Mouse (Mus musculus) megakaryocyte, adult 5-6 weeks (primary cell): ENCODE data around the gene Hist1h2bh. TPM values are rescaled to one million over a fixed set of nuclear protein-coding genes. Genes with fewer than 3 reads are reported as not detected.
"Not testable (repeated sequence)": the region's sequence is repeated elsewhere in the genome, so short reads cannot be mapped to it uniquely, and the experiment has no call there.

Experiments
- ATAC-seq: 2 replicates; pipeline ENCODE4 v1.8.0; 2016; ENCODE audit warnings: mild to moderate bottlenecking, inconsistent platforms; ENCODE audit not compliant: poor library complexity, severe bottlenecking
- total RNA-seq, 2 experiments: library from RNA; stranded (forward) in 1 of 2; stranded (reverse) in 1 of 2; fragments of 153-499, 151-499 nt in 1 of 2; fragments of 221-1000, 200-1000 nt in 1 of 2; gene quantifications; 2 replicates each; pipeline versions ENCODE4 v1.2.3 to v1.2.4; 2015 to 2017

Gene Hist1h2bh
- total RNA-seq, 2 experiments from 2014 or later = 32.3 to 143 TPM

DNA sequence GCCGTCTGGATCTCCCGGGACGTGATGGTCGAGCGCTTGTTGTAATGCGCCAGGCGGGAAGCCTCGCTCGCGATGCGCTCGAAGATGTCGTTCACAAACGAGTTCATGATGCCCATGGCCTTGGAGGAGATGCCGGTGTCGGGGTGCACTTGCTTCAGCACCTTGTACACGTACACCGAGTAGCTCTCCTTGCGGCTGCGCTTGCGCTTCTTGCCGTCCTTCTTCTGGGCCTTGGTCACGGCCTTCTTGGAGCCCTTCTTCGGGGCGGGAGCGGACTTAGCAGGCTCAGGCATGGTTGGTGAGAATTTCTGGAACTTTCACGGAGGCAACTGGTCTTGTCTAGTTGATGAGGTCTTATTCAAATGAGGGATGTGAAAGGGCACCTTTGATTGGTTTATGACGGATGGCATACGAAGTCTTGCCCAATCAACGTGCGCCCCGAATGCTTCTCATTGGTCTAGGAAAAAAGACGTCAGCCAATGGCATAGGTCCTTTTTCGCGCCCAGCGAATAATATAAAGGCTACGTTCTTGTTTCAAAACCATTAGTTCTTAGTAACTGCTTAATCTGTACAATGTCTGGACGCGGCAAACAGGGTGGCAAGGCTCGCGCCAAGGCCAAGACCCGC lies 30.8 kb upstream of the Hist1h2bh start, which contains the start of the genes Hist1h2bf and Hist1h2ad:
Hist1h2bf (minus strand) TSS at position 299 of the 627 bp plus-strand sequence.
Hist1h2ad (plus strand) TSS at position 484 of the 627 bp plus-strand sequence.
- peak; percentile 80 for ATAC-seq

DNA sequence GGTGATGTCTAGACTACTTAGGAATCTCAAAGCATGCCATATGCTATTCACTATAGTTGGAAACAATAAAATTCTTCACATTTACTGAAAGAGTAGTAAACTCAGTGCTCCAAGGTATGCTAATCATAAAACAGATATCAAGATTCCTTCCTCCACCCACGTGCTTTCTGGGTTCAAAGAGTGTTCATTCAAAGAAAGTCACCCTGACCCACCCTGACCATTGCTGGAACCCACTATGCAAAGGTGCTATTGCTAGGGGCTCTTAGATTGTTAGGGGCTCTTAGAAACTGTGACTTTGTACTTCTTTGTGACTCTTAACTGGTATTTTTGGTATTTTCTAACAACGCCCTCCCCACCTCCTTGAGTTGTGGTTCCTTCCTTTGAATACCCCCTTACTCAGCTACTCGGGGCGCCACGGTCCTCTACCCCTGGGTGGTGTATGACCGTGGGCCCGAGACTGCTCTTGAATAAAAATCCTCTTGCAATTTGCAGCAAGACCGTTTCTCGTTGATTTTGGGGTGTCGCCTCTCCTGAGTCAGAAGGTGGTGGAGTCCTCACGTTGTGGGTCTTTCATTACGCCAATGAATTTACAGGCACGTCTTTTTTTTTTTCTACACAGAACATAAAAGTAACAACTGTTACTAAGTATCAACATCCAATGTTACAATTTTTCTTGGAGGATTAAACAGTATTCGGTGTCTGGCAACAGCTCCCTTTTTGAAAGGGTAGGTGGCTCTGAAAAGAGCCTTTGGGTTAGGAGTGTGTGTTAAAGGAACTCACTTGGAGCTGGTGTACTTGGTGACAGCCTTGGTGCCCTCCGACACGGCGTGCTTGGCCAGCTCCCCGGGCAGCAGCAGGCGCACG lies 30.1 kb upstream of the Hist1h2bh start:
- not testable (repeated sequence) for ATAC-seq

DNA sequence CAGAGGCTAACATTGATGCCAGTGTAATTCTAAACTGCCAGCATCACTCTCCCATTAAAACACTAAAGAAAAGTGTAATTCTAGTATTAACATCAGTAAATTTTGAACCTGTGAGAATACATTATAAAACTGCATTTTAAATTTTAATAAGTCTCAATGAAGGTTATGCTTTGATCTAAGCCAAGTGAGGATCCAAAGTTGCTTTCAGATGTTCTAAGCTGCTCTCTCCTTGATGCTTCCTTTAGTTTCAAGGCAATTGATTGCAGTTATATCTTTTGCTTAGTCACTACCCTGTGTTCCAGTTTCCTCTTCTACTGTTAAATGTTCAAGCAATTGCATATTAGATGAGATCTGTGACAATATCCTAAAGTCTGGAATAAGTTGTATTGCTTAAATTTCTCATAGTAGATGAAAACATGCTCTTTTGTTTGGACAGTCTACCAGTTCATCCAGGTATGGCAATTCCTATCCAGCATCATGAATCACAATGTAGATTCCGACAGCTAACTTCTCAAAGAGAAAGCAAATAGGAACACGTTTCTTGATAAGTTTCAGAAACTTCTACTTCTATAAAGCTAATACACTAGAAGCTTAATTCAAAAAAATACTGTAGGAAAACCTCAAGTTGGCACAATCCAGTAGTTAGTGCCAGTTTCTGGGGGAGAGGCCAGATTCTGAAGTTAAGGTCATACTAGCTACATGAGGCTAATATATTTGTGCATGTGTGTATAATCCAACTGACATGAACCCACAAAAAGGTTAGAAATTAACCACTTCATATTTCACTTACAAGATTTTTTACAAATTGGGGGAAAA lies 29.2 kb upstream of the Hist1h2bh start:
- ATAC-seq = no peak

DNA sequence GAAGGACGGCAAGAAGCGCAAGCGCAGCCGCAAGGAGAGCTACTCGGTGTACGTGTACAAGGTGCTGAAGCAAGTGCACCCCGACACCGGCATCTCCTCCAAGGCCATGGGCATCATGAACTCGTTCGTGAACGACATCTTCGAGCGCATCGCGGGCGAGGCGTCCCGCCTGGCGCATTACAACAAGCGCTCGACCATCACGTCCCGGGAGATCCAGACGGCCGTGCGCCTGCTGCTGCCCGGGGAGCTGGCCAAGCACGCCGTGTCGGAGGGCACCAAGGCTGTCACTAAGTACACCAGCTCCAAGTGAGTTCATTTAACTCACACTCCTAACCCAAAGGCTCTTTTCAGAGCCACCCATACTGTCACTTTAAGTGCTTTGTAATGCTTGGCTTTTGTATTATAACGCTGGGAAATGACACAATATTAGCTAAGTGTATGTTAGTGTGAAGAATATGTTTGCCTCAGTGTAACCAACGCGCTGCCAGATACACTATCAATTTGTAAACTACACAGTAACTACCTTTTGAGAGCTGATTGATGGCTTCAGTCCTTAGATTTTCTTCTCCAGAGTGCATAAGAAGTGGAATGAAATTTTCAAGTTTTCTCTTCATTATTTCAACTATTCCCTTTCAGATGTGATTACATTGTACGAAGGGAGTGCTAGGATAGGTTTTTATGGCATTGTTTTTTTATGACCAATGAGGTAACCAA lies 28.5 kb upstream of the Hist1h2bh start:
- ATAC-seq = not testable (repeated sequence)

DNA sequence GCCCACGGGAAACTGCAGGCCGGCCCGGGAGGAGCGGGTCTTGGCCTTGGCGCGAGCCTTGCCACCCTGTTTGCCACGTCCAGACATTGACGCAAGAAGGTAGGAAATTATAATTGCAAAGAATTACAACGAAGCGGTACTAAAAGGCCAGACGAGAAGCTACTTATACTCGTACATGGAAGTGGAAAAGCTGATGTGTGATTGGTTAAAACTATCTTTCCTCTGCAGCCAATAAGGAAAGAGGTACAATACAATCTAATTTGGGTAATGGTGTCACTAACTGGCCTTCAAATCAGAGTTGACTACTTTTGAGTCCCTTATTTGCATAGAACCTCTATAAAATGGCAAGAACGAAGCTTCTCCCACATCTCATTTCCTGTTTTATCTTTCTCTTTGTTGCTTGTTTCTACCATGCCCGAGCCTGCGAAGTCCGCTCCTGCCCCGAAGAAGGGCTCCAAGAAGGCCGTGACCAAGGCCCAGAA lies 27.9 kb upstream of the Hist1h2bh start, which contains the start of the genes Hist1h2ae and Hist1h2bg:
Hist1h2ae (minus strand) TSS at position 199 of the 482 bp plus-strand sequence.
Hist1h2bg (plus strand) TSS at position 375 of the 482 bp plus-strand sequence.
- peak; percentile 83 for ATAC-seq

DNA sequence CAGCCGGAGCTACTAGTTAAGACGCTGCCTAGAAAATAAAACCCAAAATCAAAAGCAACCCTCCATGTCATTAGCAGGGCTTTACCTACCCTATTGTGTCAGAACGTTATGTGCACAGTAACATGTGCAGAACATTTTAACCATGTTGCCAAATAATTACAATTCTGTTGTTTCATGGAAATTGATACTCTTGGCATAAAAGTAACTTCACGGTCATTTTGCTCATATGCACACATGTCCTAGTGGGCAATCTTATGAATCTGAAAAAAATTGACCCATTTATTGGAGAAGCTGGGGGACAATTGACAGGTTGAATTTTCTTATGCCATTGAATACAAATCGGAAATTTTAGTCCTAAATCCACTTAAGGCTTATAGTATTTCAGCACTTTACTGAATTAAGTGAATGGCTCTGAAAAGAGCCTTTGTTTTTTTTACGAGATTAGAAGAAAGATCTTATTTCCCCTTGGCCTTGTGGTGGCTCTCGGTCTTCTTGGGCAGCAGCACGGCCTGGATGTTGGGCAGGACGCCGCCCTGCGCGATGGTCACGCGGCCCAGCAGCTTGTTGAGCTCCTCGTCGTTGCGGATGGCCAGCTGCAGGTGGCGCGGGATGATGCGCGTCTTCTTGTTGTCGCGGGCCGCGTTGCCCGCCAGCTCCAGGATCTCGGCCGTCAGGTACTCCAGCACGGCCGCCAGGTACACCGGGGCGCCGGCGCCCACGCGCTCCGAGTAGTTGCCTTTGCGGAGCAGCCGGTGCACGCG lies 27.2 kb upstream of the Hist1h2bh start:
- not testable (repeated sequence) for ATAC-seq

DNA sequence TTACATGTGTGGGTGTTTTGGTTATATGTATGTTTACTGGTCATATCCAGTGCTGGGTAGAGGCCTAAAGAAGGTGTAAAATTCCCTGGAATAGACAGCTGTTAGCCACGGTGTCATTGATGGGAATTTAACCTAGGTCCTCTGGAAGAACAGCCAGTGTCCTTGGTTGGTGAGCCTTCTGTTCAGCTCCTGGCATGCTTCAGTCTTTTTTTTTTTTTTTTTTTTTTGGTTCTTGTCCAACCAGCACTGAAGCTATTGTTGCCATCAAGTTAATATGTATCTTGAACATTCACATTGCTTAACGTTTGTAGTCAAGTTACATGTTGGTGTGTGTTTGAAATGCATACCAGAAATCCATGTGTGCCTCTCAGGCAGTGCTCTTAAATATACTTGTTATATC lies 21.3 kb upstream of the Hist1h2bh start:
- no peak for ATAC-seq

DNA sequence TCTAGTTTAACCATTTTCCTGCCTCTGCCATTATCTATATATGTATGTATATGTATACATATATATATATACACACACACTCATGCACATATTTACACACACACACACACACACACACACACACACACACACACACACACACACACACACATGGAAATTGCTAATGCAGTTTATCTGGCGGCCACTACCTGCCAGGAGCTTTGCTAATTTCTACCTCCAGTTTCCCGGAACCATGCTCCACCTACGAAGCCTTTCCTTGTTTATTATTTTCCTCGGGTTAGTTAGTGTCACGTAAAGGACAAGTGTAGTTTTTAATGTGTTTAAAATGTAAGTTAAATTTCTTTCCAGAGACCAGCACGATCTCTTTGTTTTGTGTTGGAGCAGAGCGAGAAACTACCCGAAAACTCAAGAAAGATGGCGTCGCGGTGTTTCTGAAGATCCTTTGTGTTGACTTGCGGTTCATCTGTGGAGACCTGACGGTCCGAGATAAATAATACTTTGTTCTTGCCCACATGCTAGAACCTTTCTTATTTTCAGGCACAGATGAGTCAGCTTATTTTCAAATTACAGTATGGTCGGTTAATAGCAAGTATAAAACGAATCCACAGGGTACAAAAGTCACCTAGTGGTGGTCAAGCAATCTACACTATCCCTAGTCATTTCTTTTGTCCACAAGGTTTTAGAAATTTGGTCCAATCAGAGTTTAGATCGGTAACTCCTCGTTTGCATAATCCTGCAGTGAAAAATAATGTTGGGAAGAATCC lies 19.7 kb upstream of the Hist1h2bh start:
- peak; percentile 36 for ATAC-seq

DNA sequence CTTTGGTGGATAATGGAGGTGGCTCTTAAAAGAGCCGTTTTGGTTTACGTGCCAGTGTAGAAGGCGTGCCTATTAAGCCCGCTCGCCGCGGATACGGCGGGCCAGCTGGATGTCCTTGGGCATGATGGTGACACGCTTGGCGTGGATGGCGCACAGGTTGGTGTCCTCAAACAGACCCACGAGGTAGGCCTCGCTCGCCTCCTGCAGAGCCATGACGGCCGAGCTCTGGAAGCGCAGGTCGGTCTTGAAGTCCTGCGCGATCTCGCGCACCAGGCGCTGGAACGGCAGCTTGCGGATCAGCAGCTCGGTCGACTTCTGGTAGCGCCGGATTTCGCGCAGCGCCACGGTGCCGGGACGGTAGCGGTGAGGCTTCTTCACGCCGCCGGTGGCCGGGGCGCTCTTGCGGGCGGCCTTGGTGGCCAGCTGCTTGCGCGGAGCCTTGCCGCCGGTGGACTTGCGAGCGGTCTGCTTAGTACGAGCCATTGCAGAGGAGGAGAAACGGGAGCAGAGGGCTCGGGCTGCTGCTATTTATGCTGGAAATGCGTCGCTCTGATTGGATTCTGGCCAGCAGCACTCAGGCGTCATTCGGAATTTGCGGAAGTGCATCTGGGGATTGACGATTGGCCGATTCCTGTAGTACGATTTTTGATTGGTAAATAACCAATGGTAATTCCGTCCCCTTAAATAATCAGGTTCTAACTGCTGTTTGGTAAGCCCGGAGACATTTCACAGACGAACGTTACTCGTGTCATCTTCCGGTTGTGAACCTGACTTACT lies 18.9 kb upstream of the Hist1h2bh start, which contains the start of gene Hist1h3e:
Hist1h3e (minus strand) TSS at position 487 of the 777 bp plus-strand sequence.
- peak; percentile 92 for ATAC-seq

DNA sequence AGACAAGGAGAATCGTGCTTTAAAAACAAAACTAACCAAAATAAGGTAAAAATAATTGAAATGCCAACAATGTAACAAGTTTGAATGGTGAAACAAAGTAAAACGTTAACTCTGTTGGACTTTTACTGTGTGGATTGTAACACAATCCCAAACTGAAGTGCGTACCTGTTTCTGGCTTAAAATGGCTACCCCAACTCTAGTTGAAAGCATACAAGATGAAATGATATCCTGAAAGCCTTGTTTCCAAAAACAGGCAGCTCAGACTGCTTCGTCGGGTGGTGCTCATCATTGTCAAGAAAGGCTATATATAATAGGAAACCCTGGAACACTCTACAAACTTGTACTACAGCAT lies 18.3 kb upstream of the Hist1h2bh start:
- ATAC-seq = peak; percentile 20; the same call in 1 of the 2 replicates

DNA sequence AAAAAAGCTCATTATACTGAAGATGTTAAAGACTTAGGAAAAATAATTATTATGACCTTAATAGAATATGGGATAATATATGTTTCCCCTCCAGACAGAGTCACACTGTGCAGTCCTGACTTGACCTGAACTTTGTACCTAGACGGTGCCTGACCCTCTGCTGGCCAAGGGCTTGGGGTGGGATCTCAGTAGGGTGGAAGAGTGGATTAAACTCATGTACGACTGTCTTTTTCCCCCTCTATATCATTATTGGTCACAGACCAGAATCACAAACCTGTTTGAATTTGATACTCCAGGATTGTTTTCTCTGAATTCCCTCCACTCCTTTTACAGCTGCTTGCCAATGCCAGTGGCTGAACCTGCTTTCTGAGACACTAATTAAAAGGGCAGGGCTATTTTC lies 17.5 kb upstream of the Hist1h2bh start:
- ATAC-seq = not testable (repeated sequence)

DNA sequence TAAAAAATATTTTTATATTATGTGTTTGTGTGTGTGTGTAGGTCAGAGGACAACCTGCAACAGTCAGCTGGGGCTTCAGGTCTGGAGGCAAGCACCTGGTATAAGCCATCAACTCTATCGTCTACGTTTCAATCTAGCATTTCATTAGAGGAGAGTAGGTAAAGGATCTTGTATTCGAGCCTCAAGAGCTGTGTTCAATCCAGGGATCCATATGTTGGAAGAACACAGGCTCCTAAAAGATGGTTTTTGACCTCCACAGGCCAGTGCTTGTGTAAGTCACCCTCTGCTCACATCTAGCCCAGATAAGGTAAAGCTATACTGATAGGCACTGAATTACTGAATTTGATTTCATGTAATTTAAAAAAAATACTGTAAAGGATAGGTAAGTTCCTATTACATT lies 13.7 kb upstream of the Hist1h2bh start:
- ATAC-seq = no peak

DNA sequence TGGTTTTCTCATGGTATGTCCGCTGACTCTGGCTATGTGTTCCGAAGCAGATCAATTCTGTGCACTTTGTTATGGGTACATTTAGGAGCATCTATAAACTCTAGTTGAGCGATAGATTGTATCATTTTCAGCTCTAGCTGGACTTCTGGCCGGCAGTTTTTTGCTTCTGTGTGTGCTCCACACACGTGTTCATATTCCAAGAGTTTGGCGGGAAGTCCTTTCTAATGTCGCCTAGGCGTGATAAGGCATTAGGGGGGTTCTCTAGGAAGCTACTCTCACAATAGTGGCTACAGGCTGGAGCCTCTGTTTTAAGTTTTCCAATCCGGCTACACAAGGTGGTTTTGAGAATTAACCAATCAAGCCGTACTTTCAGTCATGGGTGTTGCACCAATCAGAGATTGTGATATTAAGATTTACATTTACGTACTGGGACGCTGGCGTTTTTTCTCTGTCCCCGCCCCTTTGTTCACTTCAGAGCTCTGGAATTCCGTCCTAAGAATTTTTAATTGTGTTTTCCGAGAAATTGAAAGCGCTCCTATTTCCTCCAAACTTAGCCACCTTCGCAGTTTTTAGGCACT lies 12.7 kb upstream of the Hist1h2bh start:
- ATAC-seq = peak; percentile 32

DNA sequence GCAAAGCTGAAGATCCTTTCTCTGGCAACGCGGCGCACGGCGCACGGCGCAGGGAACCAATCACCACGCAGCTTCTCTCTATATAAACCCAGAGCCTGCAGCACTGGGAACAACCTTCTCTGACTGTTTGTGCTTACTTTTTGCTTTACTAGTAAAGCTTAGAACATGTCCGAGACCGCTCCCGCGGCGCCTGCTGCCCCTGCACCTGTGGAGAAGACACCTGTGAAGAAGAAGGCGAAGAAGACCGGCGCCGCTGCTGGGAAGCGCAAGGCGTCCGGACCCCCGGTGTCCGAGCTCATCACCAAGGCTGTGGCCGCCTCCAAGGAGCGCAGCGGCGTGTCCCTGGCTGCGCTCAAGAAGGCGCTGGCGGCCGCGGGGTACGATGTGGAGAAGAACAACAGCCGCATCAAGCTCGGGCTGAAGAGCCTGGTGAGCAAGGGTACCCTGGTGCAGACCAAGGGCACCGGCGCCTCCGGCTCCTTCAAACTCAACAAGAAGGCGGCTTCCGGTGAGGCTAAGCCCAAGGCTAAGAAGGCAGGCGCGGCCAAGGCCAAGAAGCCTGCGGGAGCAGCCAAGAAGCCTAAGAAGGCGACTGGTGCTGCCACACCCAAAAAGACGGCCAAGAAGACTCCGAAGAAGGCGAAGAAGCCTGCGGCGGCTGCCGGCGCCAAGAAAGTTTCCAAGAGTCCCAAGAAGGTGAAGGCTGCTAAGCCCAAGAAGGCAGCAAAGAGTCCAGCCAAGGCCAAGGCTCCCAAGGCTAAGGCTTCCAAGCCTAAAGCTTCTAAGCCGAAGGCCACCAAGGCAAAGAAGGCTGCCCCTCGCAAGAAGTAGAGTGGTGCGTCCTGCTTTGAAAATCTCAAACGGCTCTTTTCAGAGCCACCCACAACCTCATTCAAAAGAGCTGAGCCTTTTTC lies 12.0 kb upstream of the Hist1h2bh start:
- ATAC-seq = peak; percentile 66

DNA sequence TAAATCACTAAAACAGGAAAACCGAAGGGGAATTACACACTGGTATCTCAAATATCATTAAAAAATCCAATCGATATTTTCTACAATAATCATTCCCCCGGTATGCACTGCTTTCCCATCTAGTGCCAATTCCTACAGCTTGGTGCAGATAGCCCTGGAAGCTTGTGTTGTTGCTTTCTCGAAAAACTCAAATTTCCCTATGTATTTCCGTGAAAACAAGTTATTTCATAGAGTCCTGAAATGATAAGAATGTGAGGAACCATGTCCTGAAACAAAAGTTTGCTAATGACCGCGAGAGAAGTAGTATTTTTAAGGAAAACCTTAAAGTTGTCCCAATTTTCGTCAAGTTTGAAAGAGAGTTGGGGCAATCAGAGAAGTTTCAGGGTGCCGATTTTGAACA lies 11.2 kb upstream of the Hist1h2bh start:
- no peak for ATAC-seq

DNA sequence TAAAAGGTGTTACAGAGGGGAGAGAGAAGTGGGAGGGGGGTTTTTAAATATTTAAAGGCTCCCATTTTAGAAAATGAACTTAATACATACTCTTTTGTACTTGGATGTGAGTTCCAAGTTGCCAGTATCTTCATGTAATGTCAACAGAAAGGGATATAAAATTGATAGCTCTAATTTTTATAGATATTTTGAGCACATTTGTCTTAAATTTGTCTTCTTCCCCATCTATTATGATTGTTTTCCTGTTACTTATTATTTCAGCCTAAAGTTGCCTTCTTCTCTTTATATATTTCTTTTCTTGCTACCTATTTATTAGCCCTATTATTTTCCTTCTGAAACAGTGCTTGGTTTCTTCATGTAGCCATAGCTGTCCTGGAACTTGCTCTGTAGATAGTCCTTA lies 9.8 kb upstream of the Hist1h2bh start, which contains the start of gene Hist1h1d:
Hist1h1d (plus strand) TSS at position 301 of the 400 bp plus-strand sequence.
- ATAC-seq = no peak
